Mouse (Mus musculus) heart, adult 2 months (tissue): ENCODE results near the gene Nln. TPM values are rescaled to one million over a fixed set of nuclear protein-coding genes. Genes with fewer than 3 reads are reported as not detected.

Source experiments
- DNase-seq, 2 experiments: peaks; one replicate each; pipeline ENCODE4 v3.0.0; 2021
- H3K27ac ChIP-seq: fragments of 200-600 bp; 2 replicates; pipeline ENCODE4 v1.8.1; 2022
- H3K27me3 ChIP-seq: fragments of 200-500 bp; 2 replicates; pipeline ENCODE4 v1.6.1; 2012; ENCODE audit warnings: mild to moderate bottlenecking, low read length, inconsistent platforms, mixed read lengths; ENCODE audit not compliant: control insufficient read depth, insufficient read depth
- H3K36me3 ChIP-seq: fragments of 200-500 bp; 2 replicates; pipeline ENCODE4 v1.6.1; 2012; ENCODE audit warnings: low read length, inconsistent platforms; ENCODE audit not compliant: control insufficient read depth, insufficient read depth
- H3K4me1 ChIP-seq: fragments of 200-500 bp; 2 replicates; pipeline ENCODE4 v1.6.1; 2011; ENCODE audit warnings: low read length; ENCODE audit not compliant: control insufficient read depth, insufficient read depth
- H3K4me3 ChIP-seq: fragments of 200-600 bp; 2 replicates; pipeline ENCODE4 v1.8.1; 2022
- H3K79me2 ChIP-seq: fragments of 200-500 bp; replicated peaks from 2 replicates; pipeline ENCODE4 v1.6.1; 2012; ENCODE audit warnings: mild to moderate bottlenecking, inconsistent platforms, low read length, moderate library complexity, mixed read lengths; ENCODE audit not compliant: control insufficient read depth, insufficient read depth
- H3K9ac ChIP-seq: fragments of 200-500 bp; 2 replicates; pipeline ENCODE4 v1.6.1; 2012; ENCODE audit warnings: low read depth, mild to moderate bottlenecking, control low read depth, inconsistent platforms, low read length, mixed read lengths
- CTCF ChIP-seq: fragments of 200-600 bp; IDR thresholded peaks from 2 replicates; pipeline ENCODE4 v1.8.1; 2022; ENCODE audit warnings: antibody characterized with exemption, mild to moderate bottlenecking, moderate library complexity
- EP300 ChIP-seq: fragments of 200-500 bp; IDR thresholded peaks from 2 replicates; pipeline ENCODE4 v1.6.1; 2011; ENCODE audit warnings: low read depth, low read length, control low read depth; ENCODE audit not compliant: insufficient read depth
- POLR2A ChIP-seq: fragments of 200-500 bp; IDR thresholded peaks from 2 replicates; pipeline ENCODE4 v1.6.1; 2011; ENCODE audit warnings: mild to moderate bottlenecking, low read depth, low read length, control low read depth; ENCODE audit not compliant: insufficient read depth
- WGBS: fragments of 180-500 bp; shearing (Covaris S2); methylation state at CpG from one replicate; pipeline ENCODE4 v1.1.7; 2018; 5-methylcytosine and 5-hydroxymethylcytosine counted together
- intact Hi-C: fragments of 180-260 bp; cut with DNase I; formaldehyde crosslinking; loops from one replicate; pipeline ENCODE4 v1.15.1; 2025
- polyA plus RNA-seq: library from polyadenylated mRNA; depleted of rRNA; stranded (reverse); fragments of >200 nt; gene quantifications from 2 replicates; pipeline ENCODE4 v1.2.3, GENCODE M21; 2012
- total RNA-seq, 2 experiments: library from RNA; stranded (reverse); gene quantifications; 2 replicates each; pipeline ENCODE4 v1.2.3; 2021

The Nln gene
- total and polyA plus RNA-seq, 3 experiments = 4.5 to 11.0 (median 8.8) TPM

DNA sequence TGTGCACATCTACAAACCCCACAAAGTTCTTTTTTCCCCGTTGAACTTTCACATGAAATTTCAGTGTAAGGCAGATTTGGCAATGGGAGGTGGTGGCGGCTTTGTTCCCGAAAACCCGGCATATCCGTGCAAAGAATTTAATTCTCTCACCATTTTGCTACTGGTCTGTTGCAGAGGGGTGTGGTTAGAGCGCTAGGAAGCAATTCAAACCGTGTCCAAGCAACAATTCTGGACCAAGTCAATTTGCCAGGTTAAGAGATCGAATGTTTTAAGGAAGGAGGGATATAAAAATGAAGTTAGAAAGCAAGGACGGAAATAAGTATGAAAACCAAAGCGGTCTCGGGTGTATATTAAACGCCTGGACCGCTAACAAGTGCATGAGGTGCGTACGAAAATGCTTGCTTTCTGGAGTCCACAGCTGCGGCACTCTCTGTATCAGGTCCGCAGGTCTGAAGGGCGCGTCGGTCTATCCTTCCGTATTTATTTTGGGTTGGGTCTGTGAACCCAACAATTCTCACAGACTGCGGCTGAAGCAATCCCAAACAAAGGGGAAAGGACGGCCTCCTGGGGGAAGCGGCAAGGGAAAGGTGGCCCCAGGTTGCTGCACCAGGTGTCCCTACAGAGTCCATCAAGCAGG lies 645 bp downstream of the Nln start:
- WGBS = under 1% methylated on average over 24 of the region's 24 CpGs
- Histone ChIP-seq H3K27me3 (no peaks in the 10 kb centered on the region), H3K4me3 (peak overlapping the region; percentile 96), H3K9ac (peak overlapping the region; percentile 82), H3K36me3 (no peaks in the 10 kb centered on the region), H3K27ac (peak overlapping the region; percentile 71), H3K4me1 (no peaks in the 10 kb centered on the region; the same call in 1 of the 2 replicates), H3K79me2 (no peaks in the 10 kb centered on the region)
- intact Hi-C loops = loop anchor here (2.0 to 5.0 kb wide), 2 partner anchors 70 to 186 kb away; partner anchors contain the start of genes Erbin, Trappc13 and Trim23
- DNase-seq = peak in 1 of 2 experiments; percentile 13
- TF ChIP-seq CTCF (no peak), POLR2A (no peak), EP300 (no peak)

DNA sequence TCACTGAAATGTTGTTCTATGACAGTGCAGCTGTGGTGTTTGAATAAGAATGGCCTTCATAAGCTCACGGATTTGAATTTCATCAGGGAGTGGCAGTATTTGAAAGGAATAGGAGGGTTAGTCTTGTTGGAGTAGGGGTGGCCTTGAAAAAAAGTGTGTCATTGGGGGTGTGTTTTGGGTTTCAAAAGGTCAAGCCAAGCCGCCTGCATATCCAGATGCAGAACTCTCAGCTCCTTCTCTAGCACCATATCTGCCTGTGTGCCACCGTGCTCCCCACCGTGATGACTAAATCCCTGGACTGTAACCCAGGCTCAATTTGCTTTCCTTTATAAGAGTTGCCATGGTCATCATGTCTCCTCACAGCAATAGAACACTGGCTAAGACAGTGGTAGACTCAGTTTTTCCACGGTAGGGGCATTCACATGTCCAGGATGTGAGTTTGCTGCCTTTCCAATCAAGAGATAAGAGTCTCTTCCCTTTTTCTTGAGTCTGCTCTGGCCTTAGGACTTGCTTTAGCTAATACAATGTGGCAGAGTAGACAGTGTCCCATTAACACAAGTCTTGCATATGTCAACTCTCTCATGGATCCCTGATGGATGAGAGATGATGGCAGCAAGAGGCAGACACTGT lies 7.7 kb downstream of the Nln start:
- intact Hi-C loops = no loop called here
- H3K4me3 ChIP-seq = no peak overlapping the region
- WGBS = 62% methylated on average over 5 of the region's 5 CpGs
- H3K36me3 ChIP-seq = no peaks in the 10 kb centered on the region
- H3K27ac ChIP-seq = no peak overlapping the region
- H3K4me1 ChIP-seq = peaks cover 3% of the 10 kb centered on the region; the same call in 1 of the 2 replicates
- H3K27me3 ChIP-seq = no peaks in the 10 kb centered on the region
- no peak overlapping the region for H3K9ac ChIP-seq
- DNase-seq = no peak
- no peak for TF ChIP-seq EP300
- no peak for TF ChIP-seq CTCF
- no peak for TF ChIP-seq POLR2A
- no peaks in the 10 kb centered on the region for H3K79me2 ChIP-seq

DNA sequence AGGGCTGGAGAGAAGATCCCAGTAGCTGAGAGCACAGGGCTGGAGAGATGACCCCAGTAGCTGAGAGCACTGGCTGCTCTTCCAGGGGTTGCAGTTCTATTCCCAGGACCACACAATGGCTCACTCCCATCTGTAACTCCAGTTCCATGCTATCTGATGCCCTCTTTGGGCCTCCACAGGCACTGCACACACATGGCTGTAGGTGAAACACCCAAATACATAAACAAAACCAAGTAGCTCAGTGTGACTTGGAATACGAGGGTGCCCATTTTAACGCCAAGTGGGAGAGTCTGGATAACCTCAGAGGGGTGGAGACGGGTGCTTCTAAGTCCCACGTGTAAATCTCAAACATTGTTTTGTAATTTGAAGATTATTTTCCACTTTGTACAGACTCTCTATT lies 9.0 kb downstream of the Nln start:
- H3K9ac ChIP-seq = no peak overlapping the region
- DNase-seq = no peak
- H3K36me3 ChIP-seq = no peaks in the 10 kb centered on the region
- H3K4me1 ChIP-seq = peaks cover 5% of the 10 kb centered on the region; the same call in 1 of the 2 replicates
- H3K79me2 ChIP-seq = no peaks in the 10 kb centered on the region
- no peaks in the 10 kb centered on the region for H3K27me3 ChIP-seq
- TF ChIP-seq EP300 (no peak), CTCF (no peak), POLR2A (no peak)
- WGBS = 84% methylated on average over 4 of the region's 4 CpGs
- intact Hi-C loops = no loop called here
- H3K27ac ChIP-seq = no peak overlapping the region
- H3K4me3 ChIP-seq = no peak overlapping the region

DNA sequence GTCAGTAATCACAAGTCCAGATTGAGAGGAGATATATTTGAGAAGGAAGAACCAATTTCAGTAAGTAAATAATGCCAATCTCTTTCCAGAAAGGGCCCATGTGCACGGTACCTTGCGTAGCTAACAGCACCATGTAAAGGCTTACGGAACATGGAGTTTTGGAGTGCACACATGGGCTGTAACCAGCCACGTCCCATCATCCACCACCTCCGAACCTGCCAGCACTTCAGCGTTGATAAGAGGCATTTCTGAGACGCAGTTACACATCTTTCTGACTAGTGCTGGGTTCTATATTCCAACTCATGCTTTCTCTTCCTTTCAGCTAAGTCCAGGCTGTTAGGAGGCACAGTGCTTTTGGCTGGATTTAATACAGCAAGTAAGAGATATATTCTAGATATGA lies 12.2 kb downstream of the Nln start:
- no peaks in the 10 kb centered on the region for H3K36me3 ChIP-seq
- intact Hi-C loops = no loop called here
- TF ChIP-seq EP300 (no peak), CTCF (no peak), POLR2A (no peak)
- peak in 1 of 2 experiments; percentile 11 for DNase-seq
- H3K4me3 ChIP-seq = no peak overlapping the region
- no peaks in the 10 kb centered on the region for H3K79me2 ChIP-seq
- 72% methylated on average over 7 of the region's 7 CpGs for WGBS
- no peak overlapping the region for H3K9ac ChIP-seq
- peaks cover 8% of the 10 kb centered on the region for H3K4me1 ChIP-seq
- no peak overlapping the region for H3K27ac ChIP-seq
- no peaks in the 10 kb centered on the region for H3K27me3 ChIP-seq

DNA sequence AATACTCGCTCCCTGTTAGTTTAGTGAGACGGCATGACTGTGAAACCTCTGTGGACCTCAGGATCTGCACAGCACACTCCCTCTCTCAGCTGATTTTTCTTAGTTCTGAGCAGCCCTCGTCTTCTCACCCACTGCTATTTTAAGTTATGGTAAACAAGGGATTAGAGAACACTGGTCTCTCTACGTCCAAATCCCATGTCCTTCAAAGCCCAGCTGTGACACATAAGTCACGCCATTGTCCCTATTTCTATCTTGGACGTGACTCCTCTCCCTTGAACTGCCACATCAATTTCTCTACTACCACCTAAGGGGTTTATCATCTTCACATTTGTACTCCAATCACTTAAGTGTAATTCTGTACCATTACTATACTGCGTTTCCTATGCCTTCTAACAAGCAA lies 13.5 kb downstream of the Nln start:
- no peak overlapping the region for H3K27ac ChIP-seq
- DNase-seq = no peak
- intact Hi-C loops = no loop called here
- H3K27me3 ChIP-seq = no peaks in the 10 kb centered on the region
- no peaks in the 10 kb centered on the region for H3K36me3 ChIP-seq
- TF ChIP-seq EP300 (no peak), CTCF (no peak), POLR2A (no peak)
- no peak overlapping the region for H3K9ac ChIP-seq
- peaks cover 8% of the 10 kb centered on the region for H3K4me1 ChIP-seq
- H3K4me3 ChIP-seq = no peak overlapping the region
- 65% methylated on average over 7 of the region's 7 CpGs for WGBS
- H3K79me2 ChIP-seq = no peaks in the 10 kb centered on the region

DNA sequence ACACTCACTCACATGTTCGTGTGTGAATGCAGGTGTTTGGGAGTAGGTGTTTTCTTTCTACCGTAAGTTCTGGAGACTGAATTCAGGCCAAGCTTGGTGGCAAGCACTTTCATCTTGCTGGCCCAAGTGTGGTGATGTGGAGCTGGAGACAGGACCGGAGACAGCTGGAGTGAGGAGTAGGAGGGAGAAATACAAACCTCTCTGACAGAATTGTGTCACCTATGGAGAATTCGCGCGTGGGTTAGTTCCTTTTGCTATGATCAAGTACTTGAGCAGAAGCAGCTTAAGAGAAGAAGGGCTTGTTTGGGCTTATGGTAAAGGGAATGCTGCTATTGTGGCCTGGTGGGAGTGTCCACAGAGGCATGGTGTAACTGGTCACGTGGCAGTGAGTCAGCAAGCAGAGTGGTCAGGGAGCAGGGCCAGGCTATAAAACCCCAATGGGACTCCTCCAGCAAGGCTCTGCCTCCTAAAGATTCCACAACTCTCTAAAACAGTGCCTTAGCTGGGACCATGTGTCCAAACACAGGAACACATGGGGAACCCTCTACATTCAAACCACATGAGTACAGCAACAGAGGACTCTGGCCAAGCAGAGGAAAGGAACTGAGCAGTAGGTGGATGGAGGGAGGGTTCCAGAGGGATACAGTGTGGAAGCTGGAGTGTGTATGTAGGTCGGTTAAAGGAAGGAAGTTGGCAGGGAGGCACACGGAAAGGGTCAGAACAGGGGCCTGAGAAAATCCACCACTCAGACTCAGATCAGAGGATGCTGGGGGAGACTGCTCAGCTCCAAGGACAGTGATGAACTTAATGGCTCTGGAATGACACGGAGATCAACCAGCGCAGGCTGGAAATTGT lies 14.7 kb downstream of the Nln start:
- H3K4me3 ChIP-seq = no peak overlapping the region
- H3K9ac ChIP-seq = no peak overlapping the region
- no peak overlapping the region for H3K27ac ChIP-seq
- TF ChIP-seq EP300 (no peak), POLR2A (no peak), CTCF (no peak)
- DNase-seq = peak in 1 of 2 experiments; percentile 45
- H3K4me1 ChIP-seq = peaks cover 8% of the 10 kb centered on the region
- no peaks in the 10 kb centered on the region for H3K27me3 ChIP-seq
- intact Hi-C loops = no loop called here
- no peaks in the 10 kb centered on the region for H3K36me3 ChIP-seq
- WGBS = 65% methylated on average over 11 of the region's 11 CpGs
- H3K79me2 ChIP-seq = no peaks in the 10 kb centered on the region
